Mouse (Mus musculus) lung, postnatal 10 days (tissue): Measurements from ENCODE around the gene Sbf1.

Experiments used
- DNase-seq: peaks from one replicate; pipeline ENCODE4 v3.0.0; 2021

Gene Sbf1

GRCm38 (mm10) chr15:89277366-89277765 lies 37.7 kb downstream of the Sbf1 start:
- no peak for DNase-seq

GRCm38 (mm10) chr15:89275497-89275896 lies 39.6 kb downstream of the Sbf1 start:
- DNase-seq, result no peak

GRCm38 (mm10) chr15:89264485-89264884 lies 50.6 kb downstream of the Sbf1 start:
- DNase-seq, result no peak

GRCm38 (mm10) chr15:89258997-89259396 lies 56.1 kb downstream of the Sbf1 start:
- no peak for DNase-seq

- no peak for DNase-seq
Measured at GRCm38 (mm10) chr15:89255330-89255729, 59.8 kb downstream of the Sbf1 start.

- DNase-seq, result no peak
Measured at GRCm38 (mm10) chr15:89249063-89249462, 66.0 kb downstream of the Sbf1 start.

- peak; percentile 13 for DNase-seq
Measured at GRCm38 (mm10) chr15:89241025-89241424, 74.1 kb downstream of the Sbf1 start.

- no peak for DNase-seq
Measured at GRCm38 (mm10) chr15:89239751-89240392, 75.2 kb downstream of the Sbf1 start.
